Mouse (Mus musculus) brain, embryonic 14.5 days (tissue): Measurements from ENCODE around the gene Scn3a.

Experiments used
- CTCF ChIP-seq: fragments of 200-500 bp; IDR thresholded peaks from 2 replicates; pipeline ENCODE4 v1.5.1; 2012; ENCODE audit warnings: inconsistent platforms, mild to moderate bottlenecking, moderate library complexity, borderline replicate concordance; ENCODE audit not compliant: insufficient read depth, insufficient read length; ENCODE audit errors: extremely low read depth
- POLR2A ChIP-seq: fragments of 200-500 bp; IDR thresholded peaks from 2 replicates; pipeline ENCODE4 v1.6.1; 2012; ENCODE audit warnings: mild to moderate bottlenecking, inconsistent platforms, borderline replicate concordance; ENCODE audit not compliant: poor library complexity, insufficient read depth, insufficient read length, severe bottlenecking; ENCODE audit errors: extremely low read depth

- no peak for TF ChIP-seq CTCF
- no peak for TF ChIP-seq POLR2A
Measured at GRCm38 (mm10) chr2:65441566-65441965, 125.9 kb downstream of the Scn3a start.
